In the genomic region with DNA sequence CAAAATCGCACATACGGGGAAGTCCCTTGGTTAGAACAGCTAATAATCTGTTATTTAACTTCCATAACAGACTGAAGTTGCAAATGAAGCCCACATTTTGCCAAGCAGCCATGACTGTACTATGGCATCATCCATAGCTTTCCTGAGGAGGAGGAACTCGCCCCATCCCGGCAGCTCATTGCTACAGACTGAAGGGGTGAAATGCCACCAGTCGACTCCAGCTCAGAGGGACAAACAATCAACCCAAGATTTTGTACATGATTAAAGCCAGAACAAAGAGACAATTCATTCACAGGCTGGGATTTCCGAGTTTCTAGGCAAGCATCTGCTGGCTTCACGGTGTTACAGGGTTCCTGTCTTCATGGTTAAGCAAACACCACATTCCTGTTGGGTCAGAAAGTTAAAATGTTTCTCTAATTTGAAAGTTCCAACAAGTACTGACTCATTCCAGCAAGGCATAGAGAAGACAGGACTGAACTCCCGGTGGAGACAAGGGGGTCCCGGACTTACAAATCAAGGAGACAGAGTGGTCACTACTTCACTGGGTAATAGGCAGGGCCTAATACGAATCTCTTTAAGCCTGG, we compare ENCODE assay signal across 28 mouse cellular contexts. TPM values are rescaled to one million over a fixed set of nuclear protein-coding genes. Genes with fewer than 3 reads are reported as not detected.
DNase-seq lines count a peak whose midpoint lies in the region; ATAC-seq and TF ChIP-seq lines count a peak whose summit lies in the region.
"Had no signal": no experiment of that assay in that cellular context is flagged by ENCODE, and none has a peak within 500 bp of the region (broad histone marks: within the 10 kb centered on the region; RNA-seq: fewer than 3 reads in every experiment).

No protein-coding gene starts in this region.

- H3K4me2 ChIP-seq in embryonic facial prominence, embryonic 14.5 days (ENCODE audit: low read depth, low read length) = no peak overlapping the region
- H3K4me2 ChIP-seq in forebrain, embryonic 11.5 days (ENCODE audit: low read depth, low read length, severe bottlenecking) = no peak overlapping the region
- H3K4me2 ChIP-seq: embryonic facial prominence, embryonic 13.5 days; forebrain, embryonic 12.5 days had no signal

- no peak for TF ChIP-seq CTCF in testis, adult 2 months (IDR thresholded peaks at IDR 0.05; ENCODE audit: control insufficient read depth, insufficient read depth, insufficient replicate concordance, low read depth, low read length)

- H3K9me3 ChIP-seq in embryonic facial prominence, embryonic 14.5 days (ENCODE audit: control insufficient read depth, low read length) = no peaks in the 10 kb centered on the region
- no peaks in the 10 kb centered on the region for H3K9me3 ChIP-seq in forebrain, embryonic 11.5 days (ENCODE audit: control insufficient read depth, low read length)
- H3K9me3 ChIP-seq: embryonic facial prominence, embryonic 13.5 days; forebrain, embryonic 12.5 days had no signal

- peak overlapping the region; percentile 36; the same call in 1 of the 2 replicates for H3K27ac ChIP-seq in testis, adult 2 months (ENCODE audit: control insufficient read depth, insufficient read depth, low read depth, low read length)
- no peak overlapping the region for H3K27ac ChIP-seq in embryonic facial prominence, embryonic 14.5 days (replicated peaks; ENCODE audit: low read depth, low read length)
- H3K27ac ChIP-seq in forebrain, embryonic 11.5 days (ENCODE audit: low read depth, low read length) = no peak overlapping the region
- H3K27ac ChIP-seq: embryonic facial prominence, embryonic 13.5 days; forebrain, embryonic 12.5 days; gastrocnemius, adult 2 months had no signal

- 55% methylated on average over 10 of the region's 10 CpGs for WGBS in embryonic facial prominence, embryonic 14.5 days
- 73% methylated on average over 10 of the region's 10 CpGs for WGBS in forebrain, embryonic 11.5 days

- H3K4me3 ChIP-seq in testis, adult 2 months (ENCODE audit: control insufficient read depth, low read depth, low read length) = peak overlapping the region; percentile 89
- no peak overlapping the region for H3K4me3 ChIP-seq in embryonic facial prominence, embryonic 14.5 days (ENCODE audit: low read depth, low read length)
- H3K4me3 ChIP-seq in forebrain, embryonic 11.5 days (ENCODE audit: low read depth, low read length) = no peak overlapping the region
- H3K4me3 ChIP-seq: embryonic facial prominence, embryonic 13.5 days; erythroblast, embryonic 14.5 days; forebrain, embryonic 12.5 days; gastrocnemius, adult 2 months had no signal

- no peak for ATAC-seq in embryonic facial prominence, embryonic 14.5 days (ENCODE audit: low read depth)
- ATAC-seq in forebrain, embryonic 11.5 days (replicated peaks; ENCODE audit: low FRiP score) = no peak
- ATAC-seq: activated CD4-positive, CD25-positive, alpha-beta regulatory T cell, adult 4 months; forebrain, embryonic 14.5 days; forebrain, embryonic 16.5 days had no signal

- DNase-seq in testis, postnatal 10 days (ENCODE audit: low spot score) = no peak
- DNase-seq in NIH3T3 (ENCODE audit: low read depth) = peak; percentile 45
- peak; percentile 14 for DNase-seq in embryonic facial prominence, embryonic 14.5 days (ENCODE audit: low spot score)
- DNase-seq in fibroblast of lung, adult 2 months (ENCODE audit: low read depth) = peak; percentile 62
- DNase-seq in forebrain, embryonic 11.5 days (ENCODE audit: low spot score) = no peak
- DNase-seq in adrenal gland, postnatal 14 days = no peak
- DNase-seq in layer of hippocampus, postnatal 25 days (ENCODE audit: extremely low spot score in 1 of 2, low spot score in 1 of 2) = no peak
- DNase-seq: adrenal gland, postnatal 10 days; adrenal gland, postnatal 36 days; cerebellum, adult 11-12 months; cerebellum, adult 2 months; cerebellum, adult 9-10 months; cerebellum, postnatal 10 days; cerebellum, postnatal 25 days; embryo, embryonic 11 days; gastrocnemius, adult 2 months had no signal

- H3K4me1 ChIP-seq in testis, adult 2 months (ENCODE audit: control insufficient read depth, insufficient read depth, low read length) = peaks cover 2% of the 10 kb centered on the region; the same call in 1 of the 2 replicates
- 0 out of 2 replicates have a peak, but pooled peaks cover 3% of the 10 kb centered on the region for H3K4me1 ChIP-seq in embryonic facial prominence, embryonic 14.5 days (ENCODE audit: control insufficient read depth, insufficient read depth, low read length)
- H3K4me1 ChIP-seq in forebrain, embryonic 11.5 days (replicated peaks; ENCODE audit: control insufficient read depth, insufficient read depth, low read length) = no peaks in the 10 kb centered on the region
- H3K4me1 ChIP-seq: forebrain, embryonic 12.5 days had no signal

- no peaks in the 10 kb centered on the region for H3K27me3 ChIP-seq in testis, adult 2 months (ENCODE audit: control insufficient read depth, insufficient read depth, low read length)
- H3K27me3 ChIP-seq in embryonic facial prominence, embryonic 14.5 days (replicated peaks; ENCODE audit: control insufficient read depth, insufficient read depth, low read length) = no peaks in the 10 kb centered on the region
- H3K27me3 ChIP-seq in forebrain, embryonic 11.5 days (ENCODE audit: control insufficient read depth, insufficient read depth, low read length) = no peaks in the 10 kb centered on the region
- H3K27me3 ChIP-seq: embryonic facial prominence, embryonic 13.5 days; forebrain, embryonic 12.5 days had no signal

- H3K36me3 ChIP-seq in testis, adult 2 months (ENCODE audit: control insufficient read depth, insufficient read depth, low read length) = no peaks in the 10 kb centered on the region
- H3K36me3 ChIP-seq in embryonic facial prominence, embryonic 14.5 days (ENCODE audit: control insufficient read depth, insufficient read depth, low read length) = no peaks in the 10 kb centered on the region
- H3K36me3 ChIP-seq in forebrain, embryonic 11.5 days (ENCODE audit: control insufficient read depth, insufficient read depth, low read length) = no peaks in the 10 kb centered on the region
- H3K36me3 ChIP-seq: embryonic facial prominence, embryonic 13.5 days; forebrain, embryonic 12.5 days had no signal

- H3K9ac ChIP-seq in embryonic facial prominence, embryonic 14.5 days (ENCODE audit: low read depth, low read length) = no peak overlapping the region
- H3K9ac ChIP-seq in forebrain, embryonic 11.5 days (ENCODE audit: low read length) = no peak overlapping the region
- H3K9ac ChIP-seq: embryonic facial prominence, embryonic 13.5 days; forebrain, embryonic 12.5 days had no signal

- TF ChIP-seq POLR2A in testis, adult 2 months (IDR thresholded peaks at IDR 0.05; ENCODE audit: control insufficient read depth, low read depth, low read length) = no peak

RNA-seq across cellular contexts. Expression of a gene that starts 1.7 kb away (rescaled TPM):
- polyA plus RNA-seq in testis, adult 2 months (2012; rRNA removed) = 205 and 256 TPM in 2 replicates
- not detected in 2 replicates for polyA plus RNA-seq in embryonic facial prominence, embryonic 14.5 days (2014; fragmentation: Nextera tagmentation; extraction: Ambion mirVana)
- polyA plus RNA-seq in forebrain, embryonic 11.5 days (2014; fragmentation: Nextera tagmentation; extraction: Ambion mirVana) = not detected in 2 replicates
- not detected in 2 replicates for total RNA-seq in adrenal gland, postnatal 14 days (2021)
- total RNA-seq in layer of hippocampus, postnatal 25 days (2021) = not detected
- total RNA-seq: adrenal gland, adult 18-20 months; adrenal gland, postnatal 10 days; adrenal gland, postnatal 36 days; ES-E14; gastrocnemius, adult 2 months had no signal
- polyA plus RNA-seq: activated CD4-positive, CD25-positive, alpha-beta regulatory T cell, adult 4 months; C2C12; cerebellum, adult 2 months; erythroblast, embryonic 14.5 days; forebrain, embryonic 12.5 days; forebrain, embryonic 14.5 days; forebrain, embryonic 16.5 days; frontal cortex, adult 2 months had no signal

RNA-seq across cellular contexts. Expression of a gene that starts 34.0 kb away (rescaled TPM):
- not detected in 2 replicates for polyA plus RNA-seq in testis, adult 2 months (2012; rRNA removed)
- polyA plus RNA-seq in embryonic facial prominence, embryonic 14.5 days (2014; fragmentation: Nextera tagmentation; extraction: Ambion mirVana) = 0.10 TPM in 1 of 2 replicates, not detected in the other
- not detected in 2 replicates for polyA plus RNA-seq in forebrain, embryonic 11.5 days (2014; fragmentation: Nextera tagmentation; extraction: Ambion mirVana)
- total RNA-seq in adrenal gland, postnatal 14 days (2021) = 1.3 TPM in 1 of 2 replicates, not detected in the other
- not detected for total RNA-seq in layer of hippocampus, postnatal 25 days (2021)
- total RNA-seq: adrenal gland, adult 18-20 months; adrenal gland, postnatal 36 days; ES-E14; MEL had no signal
- polyA plus RNA-seq: activated CD4-positive, CD25-positive, alpha-beta regulatory T cell, adult 4 months; C2C12; cerebellum, adult 2 months; erythroblast, embryonic 14.5 days; forebrain, embryonic 12.5 days; forebrain, embryonic 14.5 days; forebrain, embryonic 16.5 days; frontal cortex, adult 2 months had no signal

RNA-seq across cellular contexts. Expression of a gene that starts 36.0 kb away (rescaled TPM):
- polyA plus RNA-seq in testis, adult 2 months (2012; rRNA removed) = 0.71 TPM in 1 of 2 replicates, not detected in the other
- 1.3 and 1.4 TPM in 2 replicates for polyA plus RNA-seq in embryonic facial prominence, embryonic 14.5 days (2014; fragmentation: Nextera tagmentation; extraction: Ambion mirVana)
- polyA plus RNA-seq in forebrain, embryonic 11.5 days (2014; fragmentation: Nextera tagmentation; extraction: Ambion mirVana) = 0.52 and 0.97 TPM in 2 replicates
- 0.82 and 0.83 TPM in 2 replicates for total RNA-seq in adrenal gland, postnatal 14 days (2021)
- not detected for total RNA-seq in layer of hippocampus, postnatal 25 days (2021)
- polyA plus RNA-seq: cerebellum, adult 2 months; erythroblast, embryonic 14.5 days had no signal

Comparison
In these comparisons a context has a peak if more than half of its experiments do, and no peak if none do; other contexts are left out.
1. DNase-seq: peak in NIH3T3 (single experiment), embryonic facial prominence, embryonic 14.5 days (single experiment) and fibroblast of lung, adult 2 months (single experiment); none in testis, postnatal 10 days (single experiment), forebrain, embryonic 11.5 days (single experiment), adrenal gland, postnatal 14 days (single experiment) and layer of hippocampus, postnatal 25 days (0 of 2).
2. RNA of a gene that starts 1.7 kb away (polyA plus RNA-seq): 205 to 256 TPM in testis, adult 2 months; not detected in embryonic facial prominence, embryonic 14.5 days and not detected in forebrain, embryonic 11.5 days; every median in the first group is over 100 times any median in the second.